Mouse (Mus musculus): ENCODE results near the gene Yy2. TPM values are rescaled to one million over a fixed set of nuclear protein-coding genes. Genes with fewer than 3 reads are reported as not detected.

The Yy2 gene
- 3.2 TPM for polyA plus RNA-seq (2017; shearing (Covaris generic))

DNA sequence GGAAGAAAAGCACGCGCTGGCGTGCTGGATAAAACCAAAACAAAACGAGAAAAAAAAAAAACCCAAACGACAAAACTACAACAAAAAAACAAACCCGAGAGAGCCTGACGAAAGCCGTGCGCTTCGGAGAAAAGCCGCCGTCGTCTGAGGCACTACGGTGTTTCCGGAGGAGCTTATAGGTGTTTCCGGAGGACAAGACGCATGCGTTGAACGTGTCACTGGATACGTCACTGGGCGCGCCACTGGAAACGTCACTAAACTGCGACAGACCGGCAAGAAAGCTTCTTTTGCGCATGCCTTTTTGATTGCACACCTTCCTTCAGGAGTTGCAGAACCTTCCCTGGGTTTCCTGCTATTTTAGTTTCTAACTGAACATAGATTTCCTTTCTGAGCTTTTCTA is at the start of gene Yy2:
Gene Yy2, minus strand, starts transcription at position 146 of the 400 bp plus-strand sequence.

DNA sequence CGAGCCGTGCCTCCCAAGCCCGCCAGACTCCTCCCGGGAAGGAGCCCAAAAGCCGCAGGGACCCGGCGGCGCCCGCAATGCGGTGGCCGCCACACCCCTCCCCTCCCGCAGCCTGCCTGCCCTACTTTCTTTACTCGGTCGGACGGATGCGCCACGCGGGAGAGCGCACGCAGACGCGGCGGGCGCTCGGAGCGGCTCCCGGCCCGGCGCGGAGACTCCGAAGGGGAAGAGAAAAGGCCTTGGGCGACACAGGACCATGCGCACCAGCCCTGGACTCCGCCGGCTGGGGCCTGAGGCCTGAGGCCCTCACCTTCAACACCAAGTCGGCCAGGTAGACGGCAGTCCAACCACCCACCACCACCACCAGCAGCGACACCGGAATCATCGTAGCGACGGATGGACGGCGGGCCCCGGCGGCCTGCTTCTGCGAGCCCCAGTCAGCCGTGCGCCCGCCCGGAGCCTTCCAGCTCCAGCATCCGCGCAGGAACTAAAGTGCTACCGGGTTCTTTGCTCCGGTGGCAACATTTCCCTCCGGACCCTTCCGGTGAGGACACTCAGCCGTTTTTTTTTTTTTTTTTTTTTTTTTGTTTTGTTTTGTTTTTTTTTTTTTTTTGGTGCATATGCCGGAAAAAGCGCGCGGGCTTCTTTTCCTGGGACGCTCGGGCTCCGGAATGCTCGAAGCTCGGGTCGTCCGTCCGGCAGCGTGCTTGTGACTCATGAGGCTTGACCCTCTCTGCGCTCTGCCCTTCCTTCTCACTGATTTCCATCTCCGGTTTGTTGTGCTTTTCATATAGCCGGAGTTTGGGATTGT is 29.6 kb upstream of the Yy2 start, which contains the start of gene Mbtps2:
Gene Mbtps2, minus strand, starts transcription at position 530 of the 811 bp plus-strand sequence.

Other genes with a start within 250 kb of the Yy2 start
- gene Phex, start 153.7 kb downstream of the Yy2 start, polyA plus RNA-seq (2017; shearing (Covaris generic)) = not detected
- gene Sms, start 76.7 kb downstream of the Yy2 start, polyA plus RNA-seq (2017; shearing (Covaris generic)) = 95.8 TPM
- 16.6 TPM for gene Mbtps2, start 29.7 kb upstream of the Yy2 start, polyA plus RNA-seq (2017; shearing (Covaris generic))
- gene Smpx, start 129.9 kb upstream of the Yy2 start, polyA plus RNA-seq (2017; shearing (Covaris generic)) = not detected
- gene Klhl34, start 249.4 kb upstream of the Yy2 start, polyA plus RNA-seq (2017; shearing (Covaris generic)) = not detected